Mouse (Mus musculus): ENCODE data around the gene Zc3h12c.

GRCm38 (mm10) chr9:52215291-52215690, 46.9 kb upstream of the Zc3h12c start:
- TF ChIP-seq CTCF (IDR thresholded peaks at IDR 0.05; ENCODE audit: control insufficient read depth, insufficient read depth, low read length): no peak
- no peak for TF ChIP-seq POLR2A (IDR thresholded peaks at IDR 0.05; ENCODE audit: borderline replicate concordance, control insufficient read depth, low read depth, low read length)
